Mouse (Mus musculus): ENCODE data around the gene Sh3tc1.

The Sh3tc1 gene

GRCm38 (mm10) chr5:35755131-35755733 is 15.4 kb upstream of the Sh3tc1 start:
- no peak for DNase-seq (ENCODE audit: low spot score)

- DNase-seq (ENCODE audit: low spot score): no peak
Measured at GRCm38 (mm10) chr5:35751016-35751415, 11.2 kb upstream of the Sh3tc1 start.

GRCm38 (mm10) chr5:35750026-35750425 is 10.2 kb upstream of the Sh3tc1 start:
- DNase-seq (ENCODE audit: low spot score): no peak

GRCm38 (mm10) chr5:35749416-35749815 is 9.6 kb upstream of the Sh3tc1 start:
- no peak for DNase-seq (ENCODE audit: low spot score)

- DNase-seq (ENCODE audit: low spot score): no peak
Measured at GRCm38 (mm10) chr5:35746910-35747309, 7.1 kb upstream of the Sh3tc1 start.

- no peak for DNase-seq (ENCODE audit: low spot score)
Measured at GRCm38 (mm10) chr5:35745406-35745805, 5.6 kb upstream of the Sh3tc1 start.

GRCm38 (mm10) chr5:35743990-35744722 is 4.4 kb upstream of the Sh3tc1 start:
- DNase-seq (ENCODE audit: low spot score): no peak

GRCm38 (mm10) chr5:35743238-35743951 is 3.6 kb upstream of the Sh3tc1 start:
- no peak for DNase-seq (ENCODE audit: low spot score)

- no peak for DNase-seq (ENCODE audit: low spot score)
Measured at GRCm38 (mm10) chr5:35741225-35741820, 1.5 kb upstream of the Sh3tc1 start.

- DNase-seq (ENCODE audit: low spot score): no peak
Measured at GRCm38 (mm10) chr5:35740716-35741115, 929 bp upstream of the Sh3tc1 start.

- no peak for DNase-seq (ENCODE audit: low spot score)
Measured at GRCm38 (mm10) chr5:35739005-35739404, 782 bp downstream of the Sh3tc1 start.

GRCm38 (mm10) chr5:35737231-35737901 is 2.4 kb downstream of the Sh3tc1 start:
- no peak for DNase-seq (ENCODE audit: low spot score)

- no peak for DNase-seq (ENCODE audit: low spot score)
Measured at GRCm38 (mm10) chr5:35733523-35733922, 6.3 kb downstream of the Sh3tc1 start.

- DNase-seq (ENCODE audit: low spot score): no peak
Measured at GRCm38 (mm10) chr5:35731006-35731405, 8.8 kb downstream of the Sh3tc1 start.

- no peak for DNase-seq (ENCODE audit: low spot score)
Measured at GRCm38 (mm10) chr5:35730552-35730951, 9.2 kb downstream of the Sh3tc1 start.

- no peak for DNase-seq (ENCODE audit: low spot score)
Measured at GRCm38 (mm10) chr5:35729844-35730243, 9.9 kb downstream of the Sh3tc1 start.

GRCm38 (mm10) chr5:35728957-35729460 is 10.8 kb downstream of the Sh3tc1 start:
- no peak for DNase-seq (ENCODE audit: low spot score)

- DNase-seq (ENCODE audit: low spot score): no peak
Measured at GRCm38 (mm10) chr5:35728344-35728956, 11.3 kb downstream of the Sh3tc1 start.

- DNase-seq (ENCODE audit: low spot score): no peak
Measured at GRCm38 (mm10) chr5:35727447-35727846, 12.3 kb downstream of the Sh3tc1 start.

- no peak for DNase-seq (ENCODE audit: low spot score)
Measured at GRCm38 (mm10) chr5:35725840-35726239, 13.9 kb downstream of the Sh3tc1 start.

GRCm38 (mm10) chr5:35723900-35724299 is 15.9 kb downstream of the Sh3tc1 start:
- no peak for DNase-seq (ENCODE audit: low spot score)

- DNase-seq (ENCODE audit: low spot score): no peak
Measured at GRCm38 (mm10) chr5:35722654-35723053, 17.1 kb downstream of the Sh3tc1 start.
